Mouse (Mus musculus): ENCODE measurements around the gene Cst13.

Cst13 gene

GRCm38 (mm10) chr2:148874617-148875334 lies 54.9 kb downstream of the Cst13 start:
- DNase-seq (ENCODE audit: low spot score), result peak; percentile 55

GRCm38 (mm10) chr2:148875335-148875811 lies 55.5 kb downstream of the Cst13 start, which contains the start of gene Cst3:
Gene Cst3 (minus strand): TSS chr2:148875692.
- peak; percentile 92 for DNase-seq (ENCODE audit: low spot score)

GRCm38 (mm10) chr2:148877016-148877770 lies 57.3 kb downstream of the Cst13 start:
- no peak for DNase-seq (ENCODE audit: low spot score)

GRCm38 (mm10) chr2:148878641-148879130 lies 58.8 kb downstream of the Cst13 start:
- no peak for DNase-seq (ENCODE audit: low spot score)

GRCm38 (mm10) chr2:148879199-148879598 lies 59.3 kb downstream of the Cst13 start:
- no peak for DNase-seq (ENCODE audit: low spot score)

All from embryo, embryonic 10.5 days (tissue).